In genomic region chr6:120675979-120676378, GRCm38 (mm10) we compare ENCODE assay signal across 16 mouse cellular contexts.
"Had no signal": no experiment of that assay in that cellular context is flagged by ENCODE, and none has a peak within 500 bp of the region (broad histone marks: within the 10 kb centered on the region; RNA-seq: fewer than 3 reads in every experiment).

No protein-coding gene starts in this region.

- DNase-seq: liver, postnatal 0 days; lung, adult 2 months; lung, postnatal 14 days; lung, postnatal 36 days; right cerebral cortex, postnatal 14 days; thymus, adult 2 months; thymus, postnatal 36 days had no signal

- H3K4me3 ChIP-seq: liver, embryonic 15.5 days; lung, embryonic 15.5 days; megakaryocyte, embryonic 14.5 days; midbrain, embryonic 13.5 days; midbrain, embryonic 15.5 days; neural tube, embryonic 12.5 days; stomach, embryonic 15.5 days had no signal

- H3K36me3 ChIP-seq: liver, embryonic 15.5 days; lung, embryonic 15.5 days; midbrain, embryonic 13.5 days; midbrain, embryonic 15.5 days; neural tube, embryonic 12.5 days; stomach, embryonic 15.5 days had no signal

- H3K9me3 ChIP-seq: liver, embryonic 15.5 days; lung, embryonic 15.5 days; megakaryocyte, embryonic 14.5 days; midbrain, embryonic 13.5 days; midbrain, embryonic 15.5 days; neural tube, embryonic 12.5 days; stomach, embryonic 15.5 days had no signal

- H3K9ac ChIP-seq: liver, embryonic 15.5 days; liver, postnatal 0 days; lung, embryonic 15.5 days; midbrain, embryonic 13.5 days; midbrain, embryonic 15.5 days; neural tube, embryonic 12.5 days; stomach, embryonic 15.5 days had no signal

- H3K4me1 ChIP-seq: lung, embryonic 15.5 days; megakaryocyte, embryonic 14.5 days; midbrain, embryonic 13.5 days; midbrain, embryonic 15.5 days; neural tube, embryonic 12.5 days; stomach, embryonic 15.5 days had no signal

- H3K27ac ChIP-seq: liver, embryonic 15.5 days; lung, embryonic 15.5 days; macrophage; midbrain, embryonic 13.5 days; midbrain, embryonic 15.5 days; neural tube, embryonic 12.5 days; stomach, embryonic 15.5 days; stomach, postnatal 0 days had no signal
